Mouse (Mus musculus) bone marrow macrophage, adult 2 months (primary cell): Measurements from ENCODE around the gene Phykpl.

ENCODE experiments used
- CTCF ChIP-seq: IDR thresholded peaks from 2 replicates; pipeline ENCODE4 v1.5.1; 2012; ENCODE audit warnings: low read depth, mild to moderate bottlenecking, low read length, moderate library complexity
- POLR2A ChIP-seq: IDR thresholded peaks from 2 replicates; pipeline ENCODE4 v1.6.1; 2012; ENCODE audit warnings: mild to moderate bottlenecking, low read depth, low read length, borderline replicate concordance

DNA sequence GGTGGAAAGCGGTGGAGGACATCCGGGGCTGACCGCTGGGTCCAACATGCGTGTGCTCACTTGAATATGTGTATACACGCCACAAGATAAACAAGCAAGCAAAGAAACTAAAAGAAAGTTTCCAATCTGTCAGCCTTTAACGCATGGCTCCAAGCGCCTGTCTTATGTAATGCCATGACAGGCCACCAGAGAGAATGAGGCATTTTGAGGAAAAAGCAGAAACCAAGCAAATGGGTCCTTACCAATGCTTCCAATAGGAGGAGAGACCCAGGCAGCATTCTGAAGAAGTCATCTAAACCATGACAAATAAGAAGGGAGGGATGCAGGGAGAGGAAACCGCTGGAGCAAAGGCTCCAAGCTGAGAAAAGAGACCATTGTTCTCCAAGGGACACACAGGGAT lies 29.7 kb downstream of the Phykpl start:
- TF ChIP-seq POLR2A, result no peak
- TF ChIP-seq CTCF, result no peak
